Mouse (Mus musculus): ENCODE data around the gene Anapc10. TPM values are rescaled to one million over a fixed set of nuclear protein-coding genes. Genes with fewer than 3 reads are reported as not detected.
A peak's percentile ranks its signal among the peaks of the same experiment; 100 is the strongest.
"Not testable (repeated sequence)": the region's sequence is repeated elsewhere in the genome, so short reads cannot be mapped to it uniquely, and the experiment has no call there.

Gene Anapc10
- 4.4 and 9.6 TPM in 2 replicates for polyA plus RNA-seq (2011; ENCODE audit: insufficient read depth, insufficient read length, low replicate concordance, missing spikeins)

DNA sequence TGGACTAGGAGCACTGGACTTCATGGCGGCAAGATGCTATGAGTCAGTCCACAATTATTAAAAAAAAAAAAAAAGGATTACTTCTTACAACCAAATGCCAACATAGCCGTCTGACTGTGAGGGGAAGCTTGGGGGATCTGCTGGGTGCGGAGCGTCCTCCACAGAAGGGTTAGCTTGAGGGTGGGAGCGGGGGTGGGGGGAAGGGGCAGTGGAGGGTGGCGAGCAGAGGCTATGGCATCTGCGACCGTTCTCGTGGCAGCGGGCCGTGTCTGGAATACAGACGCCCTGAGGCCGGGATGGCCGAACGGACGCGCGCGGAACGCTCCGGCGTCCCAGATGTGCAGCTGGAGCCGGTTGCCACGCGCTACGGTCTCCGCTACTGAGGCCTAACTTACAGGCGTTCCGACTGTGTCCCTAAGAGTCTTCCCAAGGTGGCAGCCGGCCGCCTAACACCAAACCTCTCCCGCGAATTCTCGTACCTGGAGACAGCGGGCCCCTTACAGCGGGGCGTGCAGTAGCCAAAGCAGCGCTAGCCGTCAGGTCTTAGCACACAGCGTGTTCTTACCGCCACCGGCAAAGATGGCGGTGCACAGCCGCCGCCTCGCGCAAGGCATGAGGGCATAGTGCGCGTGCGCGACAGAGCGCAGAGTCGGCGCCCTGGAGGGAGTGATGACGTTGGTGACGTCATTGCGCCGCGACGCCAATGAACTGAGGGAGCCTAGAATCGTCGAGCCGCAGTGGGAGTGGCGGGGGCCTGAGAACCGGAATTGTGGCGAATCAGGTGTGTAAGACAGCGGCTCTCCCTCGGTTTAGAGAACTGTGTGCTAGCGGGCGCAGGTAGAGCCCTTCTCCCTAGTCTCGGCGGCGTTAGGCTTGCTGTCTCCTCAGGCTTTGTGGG is at the start of gene Anapc10, which contains the start of gene Abce1:
TSS of gene Anapc10 (plus strand) at position 757 of the 898 bp plus-strand sequence.
TSS of gene Abce1 (minus strand) at position 677 of the 898 bp plus-strand sequence.
- TF ChIP-seq POLR2A (IDR thresholded peaks at IDR 0.05; ENCODE audit: borderline replicate concordance, control insufficient read depth, low read depth, low read length): peak; percentile 92
- peak; percentile 2; the same call in 1 of the 2 replicates for TF ChIP-seq CTCF (IDR thresholded peaks at IDR 0.05; ENCODE audit: control insufficient read depth, insufficient read depth, low read length)
- H3K27ac ChIP-seq (ENCODE audit: control insufficient read depth, insufficient read depth, low read depth, low read length, poor library complexity): peak within 1 kb of the TSS; percentile 89
- WGBS: under 1% methylated on average over 73 of the region's 73 CpGs
- H3K4me1 ChIP-seq (ENCODE audit: control insufficient read depth, insufficient read depth, low read length): no peaks in the 10 kb centered on the region
- H3K4me3 ChIP-seq (replicated peaks; ENCODE audit: control insufficient read depth, low read depth, low read length): peak within 1 kb of the TSS; percentile 97

- no peak overlapping the region for H3K4me3 ChIP-seq (replicated peaks; ENCODE audit: control insufficient read depth, low read depth, low read length)
- no peak overlapping the region for H3K27ac ChIP-seq (ENCODE audit: control insufficient read depth, insufficient read depth, low read depth, low read length, poor library complexity)
- 84% methylated on average over 4 of the region's 4 CpGs for WGBS
- no peaks in the 10 kb centered on the region; the same call in 1 of the 2 replicates for H3K4me1 ChIP-seq (ENCODE audit: control insufficient read depth, insufficient read depth, low read length)
- TF ChIP-seq POLR2A (IDR thresholded peaks at IDR 0.05; ENCODE audit: borderline replicate concordance, control insufficient read depth, low read depth, low read length): no peak
- TF ChIP-seq CTCF (IDR thresholded peaks at IDR 0.05; ENCODE audit: control insufficient read depth, insufficient read depth, low read length): no peak
These were observed 35.2 kb upstream of the Anapc10 start for GRCm38 (mm10) chr8:79676461-79676860.

DNA sequence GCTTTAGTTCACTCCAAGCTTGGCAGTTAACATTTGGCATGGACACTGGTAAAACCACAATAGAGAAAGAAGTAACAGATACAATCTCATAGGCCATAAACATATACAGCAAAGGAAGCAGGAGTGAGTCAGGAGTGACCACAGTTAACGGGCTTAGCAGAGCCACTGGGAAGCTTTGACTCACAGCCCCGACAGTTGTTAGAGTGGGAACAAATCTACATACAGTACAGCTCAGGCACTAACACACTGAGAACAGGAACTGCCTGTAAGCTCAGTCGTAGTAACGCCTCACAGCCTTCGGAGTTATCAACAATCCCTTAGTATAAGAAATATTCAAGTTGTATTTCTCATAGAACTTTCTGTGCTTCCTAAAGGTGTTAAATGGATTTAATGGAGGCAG is 32.6 kb upstream of the Anapc10 start:
- Histone ChIP-seq H3K4me3 (replicated peaks; ENCODE audit: control insufficient read depth, low read depth, low read length) (no peak overlapping the region), H3K4me1 (ENCODE audit: control insufficient read depth, insufficient read depth, low read length) (no peaks in the 10 kb centered on the region; the same call in 1 of the 2 replicates), H3K27ac (ENCODE audit: control insufficient read depth, insufficient read depth, low read depth, low read length, poor library complexity) (no peak overlapping the region)
- no peak for TF ChIP-seq POLR2A (IDR thresholded peaks at IDR 0.05; ENCODE audit: borderline replicate concordance, control insufficient read depth, low read depth, low read length)
- TF ChIP-seq CTCF (IDR thresholded peaks at IDR 0.05; ENCODE audit: control insufficient read depth, insufficient read depth, low read length): no peak
- WGBS: 7% methylated on average over 5 of the region's 5 CpGs

DNA sequence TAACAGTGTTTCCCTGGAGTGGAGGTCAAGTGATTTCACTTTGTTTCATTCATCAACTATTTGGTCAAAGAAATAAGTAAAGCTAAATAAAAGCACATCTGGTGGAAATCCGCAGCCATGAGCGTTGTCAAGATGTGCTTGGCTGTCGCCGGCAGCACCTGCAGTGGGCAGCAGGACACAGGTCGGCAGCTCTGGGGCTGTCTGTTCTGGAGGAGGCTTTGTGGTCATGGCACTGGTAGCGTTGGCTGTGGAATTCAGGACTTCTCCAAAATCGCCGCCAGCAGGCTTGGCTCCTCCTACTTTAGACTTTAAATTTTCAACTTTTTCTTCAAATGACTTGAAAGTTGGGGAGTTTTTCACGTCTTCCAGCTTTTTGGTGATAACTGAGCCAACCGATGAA is 31.5 kb upstream of the Anapc10 start:
- not testable (repeated sequence) for H3K4me1 ChIP-seq (ENCODE audit: control insufficient read depth, insufficient read depth, low read length); H3K27ac ChIP-seq (ENCODE audit: control insufficient read depth, insufficient read depth, low read depth, low read length, poor library complexity)
- WGBS: 13% methylated on average over 10 of the region's 10 CpGs
- H3K4me3 ChIP-seq (replicated peaks; ENCODE audit: control insufficient read depth, low read depth, low read length): peak overlapping the region; percentile 70

DNA sequence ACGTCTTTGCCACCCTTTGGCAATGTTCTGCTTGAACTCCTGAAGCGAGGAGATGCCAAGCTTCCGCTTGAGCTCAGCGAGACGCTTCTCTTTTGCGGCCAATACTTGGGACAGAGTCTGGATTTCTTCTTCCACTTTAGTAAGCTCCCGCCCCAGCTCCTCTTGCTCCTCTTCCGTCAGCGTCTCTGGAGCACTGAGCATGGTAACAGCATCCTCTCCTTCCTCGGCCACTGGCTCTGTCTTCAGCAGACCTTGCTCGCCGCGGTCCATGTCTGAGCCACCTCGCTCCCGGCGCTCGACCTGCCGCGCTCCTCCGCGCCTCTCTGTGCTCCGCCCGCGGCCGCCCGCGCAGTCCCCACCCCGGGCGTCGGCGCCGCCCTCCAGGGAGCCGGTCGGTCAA is 31.1 kb upstream of the Anapc10 start:
- Histone ChIP-seq H3K4me1 (ENCODE audit: control insufficient read depth, insufficient read depth, low read length) (no peaks in the 10 kb centered on the region; the same call in 1 of the 2 replicates), H3K27ac (ENCODE audit: control insufficient read depth, insufficient read depth, low read depth, low read length, poor library complexity) (no peak overlapping the region), H3K4me3 (replicated peaks; ENCODE audit: control insufficient read depth, low read depth, low read length) (peak overlapping the region; percentile 70)
- WGBS: 11% methylated on average over 34 of the region's 34 CpGs
- no peak for TF ChIP-seq POLR2A (IDR thresholded peaks at IDR 0.05; ENCODE audit: borderline replicate concordance, control insufficient read depth, low read depth, low read length)
- TF ChIP-seq CTCF (IDR thresholded peaks at IDR 0.05; ENCODE audit: control insufficient read depth, insufficient read depth, low read length): no peak

- H3K27ac ChIP-seq (ENCODE audit: control insufficient read depth, insufficient read depth, low read depth, low read length, poor library complexity): no peak overlapping the region
- no peaks in the 10 kb centered on the region; the same call in 1 of the 2 replicates for H3K4me1 ChIP-seq (ENCODE audit: control insufficient read depth, insufficient read depth, low read length)
- H3K4me3 ChIP-seq (replicated peaks; ENCODE audit: control insufficient read depth, low read depth, low read length): no peak overlapping the region
- TF ChIP-seq CTCF (IDR thresholded peaks at IDR 0.05; ENCODE audit: control insufficient read depth, insufficient read depth, low read length) (no peak), POLR2A (IDR thresholded peaks at IDR 0.05; ENCODE audit: borderline replicate concordance, control insufficient read depth, low read depth, low read length) (no peak)
- WGBS: 35% methylated on average over 2 of the region's 2 CpGs
These were observed 30.7 kb upstream of the Anapc10 start for GRCm38 (mm10) chr8:79680965-79681364.

DNA sequence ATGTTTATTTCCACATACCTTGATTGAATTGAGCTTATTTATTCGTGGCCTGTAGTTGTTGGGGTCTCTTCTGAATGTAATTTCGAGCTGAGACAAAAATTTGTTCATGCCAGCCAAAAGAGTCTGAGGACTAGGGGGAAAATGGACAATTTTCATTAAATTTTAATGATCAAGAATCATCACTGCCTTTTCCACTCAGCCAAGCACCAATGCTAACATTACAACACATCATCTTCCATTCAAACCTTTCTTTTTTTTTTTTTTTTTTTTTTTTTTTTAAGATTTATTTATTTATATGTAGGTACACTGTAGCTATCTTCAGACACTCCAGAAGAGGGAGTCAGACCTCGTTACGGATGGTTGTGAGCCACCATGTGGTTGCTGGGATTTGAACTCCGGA is 25.7 kb upstream of the Anapc10 start:
- not testable (repeated sequence) for H3K27ac ChIP-seq (ENCODE audit: control insufficient read depth, insufficient read depth, low read depth, low read length, poor library complexity); H3K4me1 ChIP-seq (ENCODE audit: control insufficient read depth, insufficient read depth, low read length); H3K4me3 ChIP-seq (replicated peaks; ENCODE audit: control insufficient read depth, low read depth, low read length)
- WGBS: 79% methylated on average over 5 of the region's 5 CpGs

DNA sequence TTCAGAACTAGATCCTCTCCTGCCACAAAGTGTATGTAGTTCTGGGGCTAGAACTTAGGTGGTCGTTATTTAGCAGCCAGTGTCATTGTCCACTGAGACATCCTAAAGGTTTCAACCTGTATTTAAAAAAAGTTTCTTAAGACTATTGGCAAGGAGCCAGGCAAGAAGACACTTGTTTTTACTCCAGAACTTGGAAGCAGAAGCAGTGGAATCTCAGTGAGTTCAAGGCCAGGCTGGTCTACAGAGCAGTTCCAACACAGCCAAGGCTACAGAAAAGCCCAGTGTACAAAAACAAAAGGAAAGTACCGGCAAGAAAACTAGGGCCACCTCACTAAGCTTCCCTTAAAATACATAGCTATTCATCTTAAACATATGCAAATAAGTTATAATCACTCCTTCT is 19.1 kb upstream of the Anapc10 start:
- Histone ChIP-seq H3K4me3 (replicated peaks; ENCODE audit: control insufficient read depth, low read depth, low read length) (no peak overlapping the region), H3K4me1 (ENCODE audit: control insufficient read depth, insufficient read depth, low read length) (no peaks in the 10 kb centered on the region), H3K27ac (ENCODE audit: control insufficient read depth, insufficient read depth, low read depth, low read length, poor library complexity) (no peak overlapping the region)
- TF ChIP-seq CTCF (IDR thresholded peaks at IDR 0.05; ENCODE audit: control insufficient read depth, insufficient read depth, low read length): no peak
- no peak for TF ChIP-seq POLR2A (IDR thresholded peaks at IDR 0.05; ENCODE audit: borderline replicate concordance, control insufficient read depth, low read depth, low read length)
- 83% methylated on average over 2 of the region's 2 CpGs for WGBS

All from bone marrow, adult 2 months (tissue).